Mouse (Mus musculus) stomach, postnatal 0 days (tissue): Measurements from ENCODE around the gene Fam181a.
A peak's percentile ranks its signal among the peaks of the same experiment; 100 is the strongest.

Experiments used
- CTCF ChIP-seq: IDR thresholded peaks from 2 replicates; pipeline ENCODE4 v1.5.1; 2016; ENCODE audit warnings: antibody characterized with exemption, low read depth, mild to moderate bottlenecking, moderate library complexity
- EP300 ChIP-seq: optimal IDR thresholded peaks from 2 replicates; pipeline ENCODE3; 2016; ENCODE audit warnings: antibody characterized with exemption

DNA sequence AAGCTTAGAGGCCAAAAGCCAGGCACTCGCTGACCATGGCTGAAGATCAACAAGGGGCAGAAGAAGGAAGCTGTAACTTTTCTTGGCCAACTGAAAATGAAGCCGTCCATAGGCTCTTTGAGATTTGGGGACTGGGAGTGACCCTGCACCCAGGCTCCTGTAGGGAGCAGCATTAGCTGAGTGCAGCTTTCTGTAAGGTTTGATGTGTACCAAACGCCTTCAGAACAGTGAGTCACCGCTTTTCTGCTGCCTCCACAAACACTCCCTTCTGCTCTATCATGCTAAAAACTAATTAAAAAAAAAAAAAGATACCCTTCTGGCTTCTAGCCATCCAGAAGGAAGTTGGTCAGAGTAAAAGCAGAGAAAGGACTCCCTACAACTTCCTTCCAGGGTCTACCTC, 34.4 kb upstream of the Fam181a start:
- peak; percentile 59 for TF ChIP-seq CTCF
- no peak for TF ChIP-seq EP300
